11 mouse cellular contexts compared by ENCODE assay signal in genomic region chr11:117101925-117102717, GRCm38 (mm10). TPM values are rescaled to one million over a fixed set of nuclear protein-coding genes. Genes with fewer than 3 reads are reported as not detected.
DNase-seq lines count a peak whose midpoint lies in the region; ATAC-seq and TF ChIP-seq lines count a peak whose summit lies in the region.
"Had no signal": no experiment of that assay in that cellular context is flagged by ENCODE, and none has a peak within 500 bp of the region (broad histone marks: within the 10 kb centered on the region; RNA-seq: fewer than 3 reads in every experiment).

No protein-coding gene starts in this region.

- no peak for ATAC-seq in heart, embryonic 15.5 days (replicated peaks; ENCODE audit: insufficient number of reproducible peaks, insufficient read depth, low FRiP score, low read depth)
- ATAC-seq in lung, embryonic 16.5 days (ENCODE audit: low read depth): no peak
- ATAC-seq in liver, postnatal 0 days: no peak
- no peak for ATAC-seq in stomach, embryonic 15.5 days (ENCODE audit: insufficient read depth, low FRiP score, low read depth)

- H3K27me3 ChIP-seq in heart, embryonic 15.5 days: no peaks in the 10 kb centered on the region
- no peaks in the 10 kb centered on the region for H3K27me3 ChIP-seq in lung, embryonic 16.5 days (ENCODE audit: control insufficient read depth, insufficient read depth, low read depth, low read length)
- H3K27me3 ChIP-seq in liver, postnatal 0 days (ENCODE audit: insufficient read depth, low read length): no peaks in the 10 kb centered on the region
- no peaks in the 10 kb centered on the region for H3K27me3 ChIP-seq in stomach, embryonic 15.5 days (replicated peaks)
- H3K27me3 ChIP-seq: liver, embryonic 15.5 days had no signal

- no peaks in the 10 kb centered on the region for H3K36me3 ChIP-seq in heart, embryonic 15.5 days
- no peaks in the 10 kb centered on the region for H3K36me3 ChIP-seq in lung, embryonic 16.5 days (ENCODE audit: control insufficient read depth, insufficient read depth, low read length)
- H3K36me3 ChIP-seq in liver, postnatal 0 days (replicated peaks; ENCODE audit: insufficient read depth, low read length): no peaks in the 10 kb centered on the region
- no peaks in the 10 kb centered on the region for H3K36me3 ChIP-seq in stomach, embryonic 15.5 days
- H3K36me3 ChIP-seq: liver, embryonic 15.5 days had no signal

- TF ChIP-seq CTCF in liver, postnatal 0 days (IDR thresholded peaks at IDR 0.05; ENCODE audit: low read depth): no peak

- H3K9ac ChIP-seq in heart, embryonic 15.5 days: no peak overlapping the region
- H3K9ac ChIP-seq in lung, embryonic 16.5 days (ENCODE audit: low read length): no peak overlapping the region
- no peak overlapping the region for H3K9ac ChIP-seq in liver, postnatal 0 days (replicated peaks)
- no peak overlapping the region for H3K9ac ChIP-seq in stomach, embryonic 15.5 days
- H3K9ac ChIP-seq: liver, embryonic 15.5 days had no signal

- peak overlapping the region; percentile 90 for H3K27ac ChIP-seq in heart, embryonic 15.5 days
- H3K27ac ChIP-seq in lung, embryonic 16.5 days (ENCODE audit: low read length): peak overlapping the region; percentile 91
- H3K27ac ChIP-seq in liver, postnatal 0 days (ENCODE audit: low read depth): peak overlapping the region; percentile 44; the same call in 1 of the 2 replicates
- H3K27ac ChIP-seq in stomach, embryonic 15.5 days: peak overlapping the region; percentile 31
- H3K27ac ChIP-seq: liver, embryonic 15.5 days had no signal

- H3K4me2 ChIP-seq in heart, embryonic 15.5 days: no peak overlapping the region
- no peak overlapping the region for H3K4me2 ChIP-seq in lung, embryonic 16.5 days (ENCODE audit: low read depth, low read length)
- no peak overlapping the region for H3K4me2 ChIP-seq in liver, postnatal 0 days (ENCODE audit: low read depth, low read length)
- no peak overlapping the region for H3K4me2 ChIP-seq in stomach, embryonic 15.5 days
- H3K4me2 ChIP-seq: liver, embryonic 15.5 days had no signal

- H3K4me3 ChIP-seq in heart, embryonic 15.5 days: no peak overlapping the region
- no peak overlapping the region for H3K4me3 ChIP-seq in lung, embryonic 16.5 days (ENCODE audit: low read length)
- H3K4me3 ChIP-seq in liver, postnatal 0 days (ENCODE audit: low read depth, low read length): no peak overlapping the region
- no peak overlapping the region for H3K4me3 ChIP-seq in stomach, embryonic 15.5 days (replicated peaks)
- H3K4me3 ChIP-seq: liver, embryonic 15.5 days had no signal

- peaks cover 52% of the 10 kb centered on the region for H3K4me1 ChIP-seq in heart, embryonic 15.5 days (replicated peaks)
- peaks cover 28% of the 10 kb centered on the region for H3K4me1 ChIP-seq in lung, embryonic 16.5 days (replicated peaks; ENCODE audit: control insufficient read depth, insufficient read depth, low read length)
- H3K4me1 ChIP-seq in liver, postnatal 0 days (ENCODE audit: insufficient read depth): peaks cover 2% of the 10 kb centered on the region; the same call in 1 of the 2 replicates
- H3K4me1 ChIP-seq in stomach, embryonic 15.5 days: peaks cover 23% of the 10 kb centered on the region

- WGBS in heart, embryonic 15.5 days: 56% methylated on average over 14 of the region's 14 CpGs
- WGBS in lung, embryonic 16.5 days: 64% methylated on average over 14 of the region's 14 CpGs
- 62% methylated on average over 13 of the region's 14 CpGs for WGBS in liver, postnatal 0 days (ENCODE audit: insufficient replicate concordance)
- WGBS in stomach, embryonic 15.5 days: 71% methylated on average over 14 of the region's 14 CpGs

- H3K9me3 ChIP-seq in heart, embryonic 15.5 days (replicated peaks): no peaks in the 10 kb centered on the region
- H3K9me3 ChIP-seq in lung, embryonic 16.5 days (ENCODE audit: control insufficient read depth, low read length): no peaks in the 10 kb centered on the region
- no peaks in the 10 kb centered on the region for H3K9me3 ChIP-seq in liver, postnatal 0 days (ENCODE audit: low read length)
- H3K9me3 ChIP-seq in stomach, embryonic 15.5 days: no peaks in the 10 kb centered on the region
- H3K9me3 ChIP-seq: liver, embryonic 15.5 days had no signal

- TF ChIP-seq EP300 in liver, postnatal 0 days (IDR thresholded peaks at IDR 0.05; ENCODE audit: low read depth): no peak

- DNase-seq in heart, postnatal 4 days: no peak
- DNase-seq in lung, postnatal 36 days: no peak
- no peak for DNase-seq in liver, postnatal 0 days
- no peak for DNase-seq in spleen, adult 18-20 months
- DNase-seq: adrenal gland, adult 2 months; cerebellum, adult 9-11 months; layer of hippocampus, adult 9-11 months had no signal

RNA-seq across cellular contexts. Expression of gene Sec14l1, which starts 12.8 kb away (rescaled TPM):
- 42.1 and 48.8 TPM in 2 replicates for polyA plus RNA-seq in heart, embryonic 15.5 days (2015; fragmentation: Nextera tagmentation; extraction: Ambion mirVana)
- total RNA-seq in heart, postnatal 4 days (2021): 10 to 100 TPM; 78.4 to 81.7 TPM
- 74.5 and 76.5 TPM in 2 replicates for polyA plus RNA-seq in lung, embryonic 16.5 days (2015; fragmentation: Nextera tagmentation; extraction: Ambion mirVana)
- 8.2 and 9.2 TPM in 2 replicates for polyA plus RNA-seq in liver, postnatal 0 days (2015; fragmentation: Nextera tagmentation; extraction: Ambion mirVana)
- 48.0 and 49.5 TPM in 2 replicates for polyA plus RNA-seq in stomach, embryonic 15.5 days (2015; fragmentation: Nextera tagmentation; extraction: Ambion mirVana)

Comparison
In these comparisons a context has a peak if more than half of its experiments do, and no peak if none do; other contexts are left out.
1. H3K27ac ChIP-seq: peak in every context shown above with its lines; median percentile 91 in lung, embryonic 16.5 days; 90 in heart, embryonic 15.5 days; 44 in liver, postnatal 0 days; 31 in stomach, embryonic 15.5 days.